Mouse (Mus musculus): Measurements from ENCODE around the gene 2510002D24Rik. TPM values are rescaled to one million over a fixed set of nuclear protein-coding genes. Genes with fewer than 3 reads are reported as not detected.

The 2510002D24Rik gene
- total and polyA plus RNA-seq, 2 experiments from 2014 or later, result 32.8 to 55.4 TPM

DNA sequence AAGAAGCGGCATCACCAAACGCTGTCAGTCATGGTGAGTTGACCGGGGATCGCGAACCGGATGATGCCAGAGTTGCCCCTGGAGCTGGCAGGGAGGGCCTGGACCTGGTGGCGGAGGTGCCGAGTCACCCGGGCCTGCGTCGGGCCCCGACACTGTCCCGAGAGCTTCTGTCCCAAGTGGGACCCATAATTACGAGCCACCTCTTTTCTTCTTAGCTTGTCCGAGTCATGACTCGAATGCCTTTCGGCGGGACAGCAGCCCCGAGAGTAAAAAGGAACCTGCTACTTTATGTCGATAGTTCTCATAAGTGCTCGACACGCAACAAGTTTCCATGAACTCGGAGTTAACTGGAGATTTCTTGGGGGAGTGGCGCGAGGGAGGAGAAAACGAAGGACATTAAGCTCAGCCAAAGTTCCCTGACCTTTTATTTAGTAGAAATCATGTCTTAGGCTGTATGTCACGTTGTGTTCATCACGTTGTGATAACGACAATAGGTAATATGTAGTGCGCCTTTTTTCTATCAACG is 23.9 kb upstream of the 2510002D24Rik start:
- peaks cover 20% of the 10 kb centered on the region; the same call in 1 of the 2 replicates for H3K36me3 ChIP-seq (ENCODE audit: insufficient read depth, low read length)
- 2% methylated on average over 31 of the region's 31 CpGs for WGBS
- H3K9ac ChIP-seq (replicated peaks; ENCODE audit: low read length, poor library complexity, severe bottlenecking), result peak overlapping the region; percentile 83
- H3K4me2 ChIP-seq (ENCODE audit: low read depth, low read length, poor library complexity, severe bottlenecking), result peak overlapping the region; percentile 88
- H3K4me1 ChIP-seq (ENCODE audit: insufficient read depth, low read length), result peaks cover 10% of the 10 kb centered on the region
- H3K27ac ChIP-seq (ENCODE audit: low read depth, low read length), result peak overlapping the region; percentile 65
- H3K9me3 ChIP-seq (ENCODE audit: low read length), result no peaks in the 10 kb centered on the region
- no peaks in the 10 kb centered on the region for H3K27me3 ChIP-seq (ENCODE audit: insufficient read depth, low read length)
- no peak for TF ChIP-seq CTCF (IDR thresholded peaks at IDR 0.05)
- no peak for DNase-seq (ENCODE audit: low spot score)
- no peak for ATAC-seq (ENCODE audit: low FRiP score)
- peak overlapping the region; percentile 87 for H3K4me3 ChIP-seq (ENCODE audit: low read depth, low read length)

- Histone ChIP-seq H3K36me3 (ENCODE audit: insufficient read depth, low read length) (peaks cover 85% of the 10 kb centered on the region), H3K9me3 (ENCODE audit: low read length) (no peaks in the 10 kb centered on the region), H3K4me3 (ENCODE audit: low read depth, low read length) (no peak overlapping the region), H3K4me2 (ENCODE audit: low read depth, low read length, poor library complexity, severe bottlenecking) (no peak overlapping the region), H3K27me3 (ENCODE audit: insufficient read depth, low read length) (no peaks in the 10 kb centered on the region), H3K27ac (ENCODE audit: low read depth, low read length) (no peak overlapping the region), H3K4me1 (ENCODE audit: insufficient read depth, low read length) (no peaks in the 10 kb centered on the region), H3K9ac (replicated peaks; ENCODE audit: low read length, poor library complexity, severe bottlenecking) (no peak overlapping the region)
- 83% methylated on average over 1 of the region's 1 CpGs for WGBS
- no peak for ATAC-seq (ENCODE audit: low FRiP score)
- no peak for TF ChIP-seq CTCF (IDR thresholded peaks at IDR 0.05)
- DNase-seq (ENCODE audit: low spot score), result no peak
Measured at GRCm38 (mm10) chr16:18822356-18822755, 14.0 kb upstream of the 2510002D24Rik start.

DNA sequence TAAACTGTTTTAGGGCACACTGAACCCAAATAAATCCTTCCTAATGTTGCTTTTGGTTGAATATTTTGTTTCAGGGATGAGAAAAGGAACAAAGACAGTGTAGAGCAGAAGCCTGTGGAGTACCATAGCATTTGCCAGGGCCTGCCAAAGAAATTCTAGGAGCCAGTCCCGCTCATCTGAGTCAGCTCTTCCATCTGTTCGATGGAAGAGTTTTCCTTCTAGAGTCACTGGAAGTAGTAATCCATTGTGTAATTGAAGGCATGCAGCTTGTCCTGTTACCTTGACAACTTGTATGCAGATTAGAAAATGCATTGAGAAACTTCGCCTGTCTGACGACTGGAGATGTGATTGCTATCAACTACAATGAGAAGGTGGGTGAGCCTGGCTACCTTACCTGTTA is 13.5 kb upstream of the 2510002D24Rik start:
- H3K9me3 ChIP-seq (ENCODE audit: low read length), result no peaks in the 10 kb centered on the region
- DNase-seq (ENCODE audit: low spot score) (no peak), ATAC-seq (ENCODE audit: low FRiP score) (no peak)
- TF ChIP-seq CTCF (IDR thresholded peaks at IDR 0.05), result no peak
- H3K27ac ChIP-seq (ENCODE audit: low read depth, low read length), result no peak overlapping the region
- 63% methylated on average over 4 of the region's 4 CpGs for WGBS
- peaks cover 84% of the 10 kb centered on the region for H3K36me3 ChIP-seq (ENCODE audit: insufficient read depth, low read length)
- H3K9ac ChIP-seq (replicated peaks; ENCODE audit: low read length, poor library complexity, severe bottlenecking), result no peak overlapping the region
- no peaks in the 10 kb centered on the region for H3K27me3 ChIP-seq (ENCODE audit: insufficient read depth, low read length)
- no peak overlapping the region for H3K4me2 ChIP-seq (ENCODE audit: low read depth, low read length, poor library complexity, severe bottlenecking)
- no peak overlapping the region for H3K4me3 ChIP-seq (ENCODE audit: low read depth, low read length)
- H3K4me1 ChIP-seq (ENCODE audit: insufficient read depth, low read length), result no peaks in the 10 kb centered on the region

DNA sequence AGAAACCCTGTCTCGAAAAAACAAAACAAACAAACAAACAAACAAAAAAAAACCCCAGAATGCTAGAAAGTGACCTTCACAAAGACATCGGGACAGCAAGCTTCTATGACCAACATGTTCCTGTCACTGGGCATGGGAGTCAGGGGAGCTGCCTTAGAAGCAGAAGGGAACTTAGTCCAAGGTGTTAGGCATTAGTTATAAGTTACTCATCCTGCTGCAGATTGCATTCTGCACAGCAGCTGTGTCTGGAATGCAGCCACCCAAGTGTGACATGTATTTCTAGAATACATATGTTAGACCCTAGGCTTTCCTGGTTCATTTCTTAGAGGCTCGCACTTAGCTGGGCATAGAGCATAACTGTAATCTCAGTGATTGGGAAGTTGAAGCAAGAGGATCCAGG is 7.7 kb upstream of the 2510002D24Rik start:
- no peak overlapping the region for H3K4me2 ChIP-seq (ENCODE audit: low read depth, low read length, poor library complexity, severe bottlenecking)
- no peaks in the 10 kb centered on the region for H3K4me1 ChIP-seq (ENCODE audit: insufficient read depth, low read length)
- no peak overlapping the region for H3K9ac ChIP-seq (replicated peaks; ENCODE audit: low read length, poor library complexity, severe bottlenecking)
- ATAC-seq (ENCODE audit: low FRiP score) (no peak), DNase-seq (ENCODE audit: low spot score) (no peak)
- no peaks in the 10 kb centered on the region for H3K27me3 ChIP-seq (ENCODE audit: insufficient read depth, low read length)
- no peak overlapping the region for H3K27ac ChIP-seq (ENCODE audit: low read depth, low read length)
- 93% methylated on average over 3 of the region's 3 CpGs for WGBS
- TF ChIP-seq CTCF (IDR thresholded peaks at IDR 0.05), result no peak
- H3K4me3 ChIP-seq (ENCODE audit: low read depth, low read length), result no peak overlapping the region
- no peaks in the 10 kb centered on the region for H3K9me3 ChIP-seq (ENCODE audit: low read length)
- peaks cover 59% of the 10 kb centered on the region for H3K36me3 ChIP-seq (ENCODE audit: insufficient read depth, low read length)

- WGBS, result 86% methylated on average over 6 of the region's 6 CpGs
- H3K27ac ChIP-seq (ENCODE audit: low read depth, low read length), result no peak overlapping the region
- H3K4me2 ChIP-seq (ENCODE audit: low read depth, low read length, poor library complexity, severe bottlenecking), result no peak overlapping the region
- H3K36me3 ChIP-seq (ENCODE audit: insufficient read depth, low read length), result peaks cover 59% of the 10 kb centered on the region
- H3K4me3 ChIP-seq (ENCODE audit: low read depth, low read length), result no peak overlapping the region
- no peaks in the 10 kb centered on the region for H3K4me1 ChIP-seq (ENCODE audit: insufficient read depth, low read length)
- ATAC-seq (ENCODE audit: low FRiP score), result no peak
- no peak for TF ChIP-seq CTCF (IDR thresholded peaks at IDR 0.05)
- no peaks in the 10 kb centered on the region for H3K27me3 ChIP-seq (ENCODE audit: insufficient read depth, low read length)
- DNase-seq (ENCODE audit: low spot score), result no peak
- no peaks in the 10 kb centered on the region for H3K9me3 ChIP-seq (ENCODE audit: low read length)
- no peak overlapping the region for H3K9ac ChIP-seq (replicated peaks; ENCODE audit: low read length, poor library complexity, severe bottlenecking)
Measured at GRCm38 (mm10) chr16:18829102-18829501, 7.3 kb upstream of the 2510002D24Rik start.

GRCm38 (mm10) chr16:18833486-18833885 is 2.9 kb upstream of the 2510002D24Rik start:
- no peak overlapping the region for H3K27ac ChIP-seq (ENCODE audit: low read depth, low read length)
- no peaks in the 10 kb centered on the region for H3K4me1 ChIP-seq (ENCODE audit: insufficient read depth, low read length)
- H3K27me3 ChIP-seq (ENCODE audit: insufficient read depth, low read length), result no peaks in the 10 kb centered on the region
- H3K4me3 ChIP-seq (ENCODE audit: low read depth, low read length), result no peak overlapping the region
- peaks cover 33% of the 10 kb centered on the region for H3K36me3 ChIP-seq (ENCODE audit: insufficient read depth, low read length)
- no peak overlapping the region for H3K9ac ChIP-seq (replicated peaks; ENCODE audit: low read length, poor library complexity, severe bottlenecking)
- DNase-seq (ENCODE audit: low spot score) (no peak), ATAC-seq (ENCODE audit: low FRiP score) (no peak)
- H3K9me3 ChIP-seq (ENCODE audit: low read length), result no peaks in the 10 kb centered on the region
- WGBS, result 76% methylated on average over 2 of the region's 2 CpGs
- H3K4me2 ChIP-seq (ENCODE audit: low read depth, low read length, poor library complexity, severe bottlenecking), result no peak overlapping the region
- TF ChIP-seq CTCF (IDR thresholded peaks at IDR 0.05), result peak; percentile 64

All from midbrain, postnatal 0 days (tissue).